Mouse (Mus musculus) spleen, postnatal 10 days (tissue): ENCODE data around the gene Sowaha.

Source experiments
- DNase-seq, 2 experiments: peaks; one replicate each; pipeline ENCODE4 v3.0.0; 2021 to 2022; ENCODE audit warnings: low spot score in 2 of 2

The Sowaha gene

DNA sequence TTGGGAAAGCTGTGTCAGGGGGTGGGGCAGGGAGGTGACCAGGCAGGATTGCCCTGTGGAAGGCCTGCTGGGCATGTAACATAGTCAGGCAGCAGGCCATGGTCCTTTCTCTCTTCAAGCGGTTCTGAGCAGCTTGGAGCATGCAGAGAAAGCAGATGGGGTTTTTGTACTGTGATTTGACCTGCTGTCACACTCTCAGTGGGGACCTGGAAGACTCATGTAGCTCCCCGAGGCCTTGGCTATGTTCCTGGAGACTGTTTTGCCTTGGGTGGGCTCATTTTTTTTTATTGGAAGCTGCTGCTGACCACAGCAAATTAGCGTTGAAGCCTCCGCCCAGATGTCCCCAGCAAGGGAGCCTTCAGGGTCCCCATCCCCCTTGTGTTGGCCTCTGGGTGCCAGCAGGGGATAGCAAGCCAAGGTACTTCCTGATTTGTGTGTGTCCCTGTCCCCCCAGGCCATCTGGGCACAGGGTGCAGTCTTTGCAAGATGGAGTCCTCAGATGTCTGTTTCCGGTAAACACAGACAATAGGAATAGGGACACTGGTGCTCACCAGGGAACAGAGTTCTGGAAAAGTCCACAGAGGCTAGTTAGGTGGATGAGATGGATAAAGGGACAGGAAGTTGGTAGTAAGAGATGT lies 25.1 kb upstream of the Sowaha start:
- DNase-seq = no peak

GRCm38 (mm10) chr11:53504376-53504775 lies 24.3 kb upstream of the Sowaha start:
- no peak for DNase-seq

GRCm38 (mm10) chr11:53503738-53504137 lies 23.7 kb upstream of the Sowaha start:
- DNase-seq = no peak

- no peak for DNase-seq
These were observed 22.1 kb upstream of the Sowaha start for GRCm38 (mm10) chr11:53502039-53502765.

GRCm38 (mm10) chr11:53500569-53500968 lies 20.5 kb upstream of the Sowaha start:
- no peak for DNase-seq

- DNase-seq = no peak
These were observed 16.9 kb upstream of the Sowaha start for GRCm38 (mm10) chr11:53496946-53497345.

- DNase-seq = no peak
These were observed 15.3 kb upstream of the Sowaha start for GRCm38 (mm10) chr11:53495417-53495816.

- DNase-seq = no peak
These were observed 13.3 kb upstream of the Sowaha start for GRCm38 (mm10) chr11:53493243-53493955.

DNA sequence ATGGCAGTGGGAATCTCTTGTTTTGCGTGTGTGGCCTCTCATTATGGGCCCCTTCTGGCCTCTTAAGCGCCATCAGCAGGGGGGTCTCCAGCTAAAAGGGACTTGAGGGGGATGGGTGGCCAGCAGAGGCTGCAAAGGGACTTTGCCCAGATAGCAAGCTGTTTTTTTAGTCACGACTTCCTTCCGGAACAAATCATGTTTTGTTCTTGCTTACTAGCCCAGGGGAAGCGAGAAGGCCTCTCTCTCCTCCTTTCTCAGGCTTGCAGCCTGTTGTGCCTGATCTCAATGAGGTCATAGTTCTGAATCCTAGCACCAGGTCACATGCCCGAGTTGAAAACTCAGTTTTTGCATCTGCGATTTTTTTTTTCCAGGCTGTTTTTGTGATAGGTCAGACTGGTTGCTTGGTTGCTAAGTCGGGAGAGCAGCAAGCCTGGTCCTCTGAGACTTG lies 11.9 kb upstream of the Sowaha start:
- no peak for DNase-seq

- DNase-seq = no peak
These were observed 9.3 kb upstream of the Sowaha start for GRCm38 (mm10) chr11:53489421-53489820.

- no peak for DNase-seq
These were observed 8.9 kb upstream of the Sowaha start for GRCm38 (mm10) chr11:53489007-53489406.

GRCm38 (mm10) chr11:53486822-53487594 lies 6.9 kb upstream of the Sowaha start:
- DNase-seq = peak in 1 of 2 experiments; percentile 59

DNA sequence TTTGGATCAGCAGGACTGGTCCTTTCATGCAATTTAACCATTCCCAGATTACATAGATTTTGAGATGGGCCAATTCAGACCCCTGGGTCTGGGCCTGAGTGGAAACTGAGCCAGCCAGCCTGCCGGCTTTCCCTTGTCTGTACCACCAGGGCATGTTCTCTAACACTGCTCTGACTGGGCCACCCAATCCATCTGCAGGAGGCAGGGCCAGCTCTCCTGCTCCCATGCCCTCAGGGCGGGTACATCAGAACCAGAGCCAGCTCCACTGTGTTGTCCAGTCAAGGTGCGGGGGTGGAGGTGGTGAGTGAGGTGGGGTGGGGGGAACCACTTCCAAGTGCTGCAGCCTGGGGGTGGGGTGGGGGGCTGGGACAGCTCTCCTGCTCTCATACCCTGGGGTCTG lies 6.3 kb upstream of the Sowaha start:
- no peak for DNase-seq

GRCm38 (mm10) chr11:53485719-53486118 lies 5.6 kb upstream of the Sowaha start:
- DNase-seq = peak in 1 of 2 experiments; percentile 50

DNA sequence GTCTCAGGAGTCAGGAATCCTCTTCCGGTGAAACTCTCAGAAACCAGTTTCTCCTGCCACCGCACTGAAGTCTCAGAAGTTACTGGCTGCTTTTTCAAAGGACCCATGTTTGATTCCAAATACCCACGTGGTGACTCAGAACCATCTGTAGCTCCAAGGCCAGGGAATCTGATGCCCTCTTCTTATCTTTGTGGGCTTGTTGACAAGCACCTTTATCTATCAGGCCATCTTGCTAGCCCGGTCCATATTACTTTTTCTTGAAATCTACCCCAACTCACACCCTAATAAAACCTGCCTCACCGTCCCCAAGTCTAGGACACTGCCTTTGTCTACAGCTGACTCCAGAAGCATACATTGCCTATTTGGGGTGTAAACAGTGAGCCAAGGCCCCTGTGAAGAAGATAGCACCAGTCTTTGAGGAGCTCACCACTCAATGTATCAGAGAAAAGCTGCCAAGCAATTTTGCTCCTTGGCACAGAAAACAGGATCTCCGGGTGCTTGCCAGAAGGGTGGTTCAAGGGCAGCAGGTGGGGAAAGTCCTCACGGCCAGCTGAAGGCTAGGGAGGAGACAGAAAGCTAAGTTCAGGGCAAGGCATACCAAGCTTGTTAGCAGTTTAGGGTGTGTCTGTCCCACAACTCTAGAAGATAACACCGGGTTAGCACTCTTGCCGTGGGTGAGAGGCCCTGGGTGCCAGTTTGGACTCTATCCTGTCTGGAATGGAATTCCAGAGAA lies 3.3 kb upstream of the Sowaha start:
- DNase-seq = peak; percentile 66 to 67

DNA sequence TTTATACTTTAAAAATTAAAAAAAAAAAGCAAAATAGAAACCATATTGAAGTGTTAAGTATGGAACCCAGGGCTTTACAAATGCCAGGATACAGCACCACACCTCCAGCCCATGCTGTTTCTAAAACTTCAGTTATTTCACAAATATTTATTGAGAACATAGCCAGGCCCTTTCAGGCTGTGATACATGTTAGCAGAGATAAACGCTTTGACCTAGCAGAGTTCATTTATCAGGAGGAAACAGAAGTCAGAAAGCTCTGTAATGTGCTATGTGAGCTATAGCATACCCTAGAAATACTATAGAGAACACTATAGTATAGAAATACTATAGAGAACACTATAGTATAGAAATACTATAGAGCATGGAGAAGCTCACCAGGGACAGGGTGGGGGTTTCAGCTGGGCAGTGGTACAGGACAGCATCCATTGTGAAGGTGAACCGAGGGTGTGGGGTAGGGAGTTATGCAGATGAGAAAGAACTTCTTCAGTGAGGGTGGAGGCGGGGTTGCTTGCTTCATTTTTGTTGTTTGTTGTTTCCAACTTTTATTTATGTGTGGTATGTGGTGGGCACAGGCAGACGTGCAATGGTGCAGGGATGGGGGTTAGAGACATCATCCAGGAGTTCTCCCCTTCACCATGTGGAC lies 1.1 kb upstream of the Sowaha start:
- peak; percentile 51 to 70 for DNase-seq

DNA sequence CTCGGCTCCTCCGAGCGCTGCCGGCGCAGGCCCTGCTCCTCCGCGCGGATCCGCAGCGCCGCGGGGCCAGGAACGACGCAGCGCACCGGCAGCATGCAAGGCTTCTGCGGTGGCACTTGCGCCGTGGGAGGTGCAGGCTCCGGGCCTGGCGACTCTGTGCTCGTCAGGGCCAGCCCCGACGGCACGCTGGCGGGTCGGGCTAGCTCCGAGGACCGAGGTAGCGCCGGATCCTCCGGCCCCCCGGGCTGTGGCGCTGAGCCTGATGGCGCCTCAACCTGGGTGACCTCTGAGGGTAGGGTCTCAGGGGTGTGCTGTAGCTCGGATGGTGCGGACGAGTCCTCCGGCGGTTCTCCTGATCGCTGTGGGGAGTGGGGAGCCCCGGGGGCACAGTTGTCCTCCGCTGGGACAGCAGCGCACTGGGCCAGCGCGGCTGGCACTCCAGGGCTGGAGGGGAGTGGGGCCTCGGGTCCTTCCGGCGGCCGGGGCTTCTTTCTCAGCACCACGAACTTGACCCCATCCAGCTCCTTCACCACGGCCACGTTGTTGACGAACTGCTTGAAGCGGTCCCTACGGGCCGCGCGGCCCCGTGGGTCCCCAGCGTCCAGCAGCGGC lies 797 bp downstream of the Sowaha start:
- peak; percentile 55 to 77 for DNase-seq

GRCm38 (mm10) chr11:53478383-53479170 lies 1.5 kb downstream of the Sowaha start:
- peak; percentile 56 to 57 for DNase-seq

GRCm38 (mm10) chr11:53477833-53478232 lies 2.2 kb downstream of the Sowaha start:
- DNase-seq = no peak
